In the genomic region with DNA sequence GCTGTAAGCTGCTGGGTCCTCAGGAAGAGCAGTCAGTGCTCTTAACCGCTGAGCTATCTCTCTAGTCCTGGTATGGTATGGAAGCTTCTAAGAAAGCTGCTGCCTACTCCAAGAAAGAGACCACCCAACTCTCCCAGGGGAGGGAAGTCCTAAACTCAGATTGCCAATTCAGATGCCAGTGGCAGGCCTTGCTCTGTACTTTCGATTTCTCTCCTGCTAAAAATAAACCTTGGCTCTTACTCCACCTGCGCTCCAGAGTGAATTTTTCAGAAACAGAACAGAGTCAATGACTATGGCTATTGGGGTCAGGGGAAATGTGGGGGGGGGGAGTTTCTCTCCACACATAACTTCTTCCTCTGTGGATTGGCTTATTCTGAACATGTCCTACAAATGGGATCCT, we compare ENCODE assay signal across 24 mouse cellular contexts. TPM values are rescaled to one million over a fixed set of nuclear protein-coding genes. Genes with fewer than 3 reads are reported as not detected.
DNase-seq lines count a peak whose midpoint lies in the region; ATAC-seq and TF ChIP-seq lines count a peak whose summit lies in the region.
"Had no signal": no experiment of that assay in that cellular context is flagged by ENCODE, and none has a peak within 500 bp of the region (broad histone marks: within the 10 kb centered on the region; RNA-seq: fewer than 3 reads in every experiment).

No protein-coding gene starts in this region.

- intact Hi-C loops in heart, adult 2 months (cut with DNase I) = no loop called here

- H3K79me2 ChIP-seq in heart, adult 2 months (replicated peaks; ENCODE audit: control insufficient read depth, insufficient read depth, low read length) = no peaks in the 10 kb centered on the region
- H3K79me2 ChIP-seq in liver, adult 2 months (ENCODE audit: control insufficient read depth, insufficient read depth, low read length) = no peaks in the 10 kb centered on the region

- H3K9me3 ChIP-seq in heart, embryonic 15.5 days (replicated peaks) = no peaks in the 10 kb centered on the region
- H3K9me3 ChIP-seq in liver, embryonic 12.5 days (replicated peaks) = no peaks in the 10 kb centered on the region
- H3K9me3 ChIP-seq: forebrain, embryonic 13.5 days; hindbrain, embryonic 13.5 days; kidney, embryonic 15.5 days had no signal

- peak overlapping the region; percentile 64 for H3K9ac ChIP-seq in heart, adult 2 months (ENCODE audit: low read depth, low read length)
- H3K9ac ChIP-seq in heart, embryonic 15.5 days = no peak overlapping the region
- 0 out of 2 replicates have a peak overlapping the region, but pooled peaks have one; percentile 37 for H3K9ac ChIP-seq in liver, adult 2 months (ENCODE audit: low read depth, low read length)
- H3K9ac ChIP-seq in liver, embryonic 12.5 days = no peak overlapping the region
- H3K9ac ChIP-seq: forebrain, embryonic 13.5 days; forebrain, postnatal 0 days; hindbrain, embryonic 13.5 days; kidney, embryonic 15.5 days had no signal

- H3K4me2 ChIP-seq in heart, embryonic 15.5 days = peak overlapping the region; percentile 34
- H3K4me2 ChIP-seq in liver, embryonic 12.5 days = no peak overlapping the region
- H3K4me2 ChIP-seq: forebrain, embryonic 13.5 days; hindbrain, embryonic 13.5 days; kidney, embryonic 15.5 days had no signal

- TF ChIP-seq POLR2A in heart, adult 2 months (IDR thresholded peaks at IDR 0.05; ENCODE audit: insufficient read depth, low read depth, low read length) = no peak
- TF ChIP-seq POLR2A in liver, adult 2 months (IDR thresholded peaks at IDR 0.05; ENCODE audit: extremely low read depth, insufficient read depth, low read length) = no peak

- no peaks in the 10 kb centered on the region for H3K27me3 ChIP-seq in heart, adult 2 months (ENCODE audit: control insufficient read depth, insufficient read depth, low read length)
- H3K27me3 ChIP-seq in heart, embryonic 15.5 days = no peaks in the 10 kb centered on the region
- no peaks in the 10 kb centered on the region for H3K27me3 ChIP-seq in liver, adult 2 months (ENCODE audit: control insufficient read depth, insufficient read depth, low read length)
- peaks cover 6% of the 10 kb centered on the region for H3K27me3 ChIP-seq in liver, embryonic 12.5 days (replicated peaks)
- H3K27me3 ChIP-seq: CH12.LX; forebrain, embryonic 13.5 days; hindbrain, embryonic 13.5 days; kidney, embryonic 15.5 days had no signal

- H3K36me3 ChIP-seq in heart, adult 2 months (ENCODE audit: control insufficient read depth, insufficient read depth, low read length) = peaks cover 12% of the 10 kb centered on the region
- peaks cover 13% of the 10 kb centered on the region for H3K36me3 ChIP-seq in heart, embryonic 15.5 days
- no peaks in the 10 kb centered on the region for H3K36me3 ChIP-seq in liver, adult 2 months (ENCODE audit: control insufficient read depth, insufficient read depth, low read length)
- peaks cover 12% of the 10 kb centered on the region for H3K36me3 ChIP-seq in liver, embryonic 12.5 days

- TF ChIP-seq EP300 in heart, adult 2 months (IDR thresholded peaks at IDR 0.05; ENCODE audit: insufficient read depth, low read depth, low read length) = no peak

- no peak for DNase-seq in heart, adult 2 months
- no peak for DNase-seq in heart, adult 8-10 months (ENCODE audit: low spot score)
- no peak for DNase-seq in heart, adult 9 months (ENCODE audit: low spot score in 2 of 2)
- peak; percentile 61 for DNase-seq in liver, adult 2 months (ENCODE audit: extremely low read depth, low read depth, low spot score)
- no peak for DNase-seq in spleen, postnatal 4 days (ENCODE audit: low spot score in 2 of 2)
- DNase-seq: adrenal gland, adult 2 months; adrenal gland, postnatal 25 days; cerebellum, adult 2 months; cerebellum, postnatal 10 days; forebrain, postnatal 0 days; gastrocnemius, postnatal 36 days; kidney, adult 18-20 months had no signal

- H3K4me3 ChIP-seq in heart, adult 2 months = no peak overlapping the region
- H3K4me3 ChIP-seq in heart, embryonic 15.5 days = no peak overlapping the region
- no peak overlapping the region for H3K4me3 ChIP-seq in liver, adult 2 months (ENCODE audit: insufficient read depth, low read depth, low read length)
- no peak overlapping the region for H3K4me3 ChIP-seq in liver, embryonic 12.5 days
- H3K4me3 ChIP-seq: embryonic facial prominence, embryonic 10.5 days; forebrain, embryonic 13.5 days; hindbrain, embryonic 13.5 days; kidney, embryonic 15.5 days had no signal

- no peak for TF ChIP-seq CTCF in heart, adult 2 months (IDR thresholded peaks at IDR 0.05)
- no peak for TF ChIP-seq CTCF in liver, adult 2 months (IDR thresholded peaks at IDR 0.05; ENCODE audit: low read depth, low read length)

- no peak for ATAC-seq in heart, embryonic 15.5 days (replicated peaks; ENCODE audit: insufficient number of reproducible peaks, insufficient read depth, low FRiP score, low read depth)
- ATAC-seq in liver, embryonic 12.5 days = no peak
- ATAC-seq: forebrain, embryonic 13.5 days; forebrain, postnatal 0 days; hindbrain, postnatal 0 days had no signal

- H3K27ac ChIP-seq in heart, adult 2 months = peak overlapping the region; percentile 88
- H3K27ac ChIP-seq in heart, embryonic 15.5 days = peak overlapping the region; percentile 74
- H3K27ac ChIP-seq in liver, adult 2 months (replicated peaks; ENCODE audit: insufficient read depth, low read depth, low read length) = peak overlapping the region; percentile 51; the same call in 1 of the 2 replicates
- no peak overlapping the region for H3K27ac ChIP-seq in liver, embryonic 12.5 days
- H3K27ac ChIP-seq: embryonic facial prominence, embryonic 10.5 days; forebrain, embryonic 13.5 days; hindbrain, embryonic 13.5 days; hindbrain, postnatal 0 days; kidney, embryonic 15.5 days had no signal

- 14% methylated on average over 3 of the region's 3 CpGs for WGBS in heart, adult 2 months
- WGBS in heart, embryonic 15.5 days = 33% methylated on average over 3 of the region's 3 CpGs
- WGBS in liver, adult 2 months = 40% methylated on average over 3 of the region's 3 CpGs
- 56% methylated on average over 3 of the region's 3 CpGs for WGBS in liver, embryonic 12.5 days (ENCODE audit: insufficient replicate concordance)

- peaks cover 15% of the 10 kb centered on the region for H3K4me1 ChIP-seq in heart, adult 2 months (ENCODE audit: control insufficient read depth, insufficient read depth, low read length)
- H3K4me1 ChIP-seq in heart, embryonic 15.5 days (replicated peaks) = peaks cover 15% of the 10 kb centered on the region
- peaks cover 6% of the 10 kb centered on the region for H3K4me1 ChIP-seq in liver, adult 2 months (ENCODE audit: control insufficient read depth, insufficient read depth, low read length)
- peaks cover 7% of the 10 kb centered on the region for H3K4me1 ChIP-seq in liver, embryonic 12.5 days
- H3K4me1 ChIP-seq: forebrain, embryonic 13.5 days; hindbrain, embryonic 13.5 days had no signal

RNA-seq across cellular contexts. Expression of gene Selenow, which starts 9.4 kb away (rescaled TPM):
- 100 to 1,000 TPM; 170 to 195 TPM for total RNA-seq in heart, adult 2 months (2021)
- polyA plus RNA-seq in heart, adult 2 months (2012; rRNA removed) = 312 and 325 TPM in 2 replicates
- 100 to 1,000 TPM; 183 to 219 (median 204) TPM for total RNA-seq in heart, adult 8-10 months (2022)
- polyA plus RNA-seq in heart, embryonic 15.5 days (2015; fragmentation: Nextera tagmentation; extraction: Ambion mirVana) = 644 and 688 TPM in 2 replicates
- 67.9 and 68.1 TPM in 2 replicates for total RNA-seq in liver, adult 2 months (2014; rRNA removed)
- polyA plus RNA-seq in liver, adult 2 months (2012; rRNA removed) = 250 and 292 TPM in 2 replicates
- 445 and 464 TPM in 2 replicates for polyA plus RNA-seq in liver, embryonic 12.5 days (2016; fragmentation: Nextera tagmentation; extraction: Ambion mirVana)

RNA-seq across cellular contexts. Expression of gene Nop53, which starts 14.2 kb away (rescaled TPM):
- 100 to 1,000 TPM; 117 to 143 TPM for total RNA-seq in heart, adult 2 months (2021)
- polyA plus RNA-seq in heart, adult 2 months (2012; rRNA removed) = 56.3 and 60.0 TPM in 2 replicates
- 100 to 1,000 TPM; 121 to 147 (median 136) TPM for total RNA-seq in heart, adult 8-10 months (2022)
- polyA plus RNA-seq in heart, embryonic 15.5 days (2015; fragmentation: Nextera tagmentation; extraction: Ambion mirVana) = 118 and 124 TPM in 2 replicates
- total RNA-seq in liver, adult 2 months (2014; rRNA removed) = 57.3 and 59.6 TPM in 2 replicates
- 65.2 and 69.5 TPM in 2 replicates for polyA plus RNA-seq in liver, adult 2 months (2012; rRNA removed)
- 130 and 143 TPM in 2 replicates for polyA plus RNA-seq in liver, embryonic 12.5 days (2016; fragmentation: Nextera tagmentation; extraction: Ambion mirVana)

RNA-seq across cellular contexts. Expression of gene Ehd2, which starts 35.7 kb away (rescaled TPM):
- 10 to 100 TPM; 76.8 to 91.3 TPM for total RNA-seq in heart, adult 2 months (2021)
- polyA plus RNA-seq in heart, adult 2 months (2012; rRNA removed) = 81.9 and 100 TPM in 2 replicates
- total RNA-seq in heart, adult 8-10 months (2022) = 10 to 100 TPM; 54.4 to 95.0 (median 82.9) TPM
- 62.8 TPM in 2 replicates for polyA plus RNA-seq in heart, embryonic 15.5 days (2015; fragmentation: Nextera tagmentation; extraction: Ambion mirVana)
- 1.0 and 1.4 TPM in 2 replicates for total RNA-seq in liver, adult 2 months (2014; rRNA removed)
- polyA plus RNA-seq in liver, adult 2 months (2012; rRNA removed) = 1.6 and 1.7 TPM in 2 replicates
- polyA plus RNA-seq in liver, embryonic 12.5 days (2016; fragmentation: Nextera tagmentation; extraction: Ambion mirVana) = 6.5 and 7.8 TPM in 2 replicates

RNA-seq across cellular contexts. Expression of gene Crxos, which starts 49.2 kb away (rescaled TPM):
- not detected for total RNA-seq in heart, adult 2 months (2021)
- not detected in 2 replicates for polyA plus RNA-seq in heart, adult 2 months (2012; rRNA removed)
- not detected for total RNA-seq in heart, adult 8-10 months (2022)
- polyA plus RNA-seq in heart, embryonic 15.5 days (2015; fragmentation: Nextera tagmentation; extraction: Ambion mirVana) = not detected in 2 replicates
- total RNA-seq in liver, adult 2 months (2014; rRNA removed) = not detected in 2 replicates
- polyA plus RNA-seq in liver, adult 2 months (2012; rRNA removed) = not detected in 2 replicates
- polyA plus RNA-seq in liver, embryonic 12.5 days (2016; fragmentation: Nextera tagmentation; extraction: Ambion mirVana) = not detected in 2 replicates
- total RNA-seq: adrenal gland, adult 2 months; adrenal gland, postnatal 25 days; forebrain, postnatal 0 days; gastrocnemius, adult 8-10 months; gastrocnemius, postnatal 36 days; heart, adult 18-20 months; hindbrain, postnatal 0 days had no signal
- polyA plus RNA-seq: cerebellum, adult 2 months; embryonic facial prominence, embryonic 10.5 days; embryonic facial prominence, embryonic 14.5 days; forebrain, embryonic 13.5 days; forebrain, postnatal 0 days; hindbrain, embryonic 13.5 days; intestine, embryonic 14.5 days; kidney, embryonic 15.5 days had no signal

RNA-seq across cellular contexts. Expression of gene Crx, which starts 51.9 kb away (rescaled TPM):
- total RNA-seq in heart, adult 2 months (2021) = not detected
- not detected in 2 replicates for polyA plus RNA-seq in heart, adult 2 months (2012; rRNA removed)
- total RNA-seq in heart, adult 8-10 months (2022) = not detected
- polyA plus RNA-seq in heart, embryonic 15.5 days (2015; fragmentation: Nextera tagmentation; extraction: Ambion mirVana) = not detected in 2 replicates
- total RNA-seq in liver, adult 2 months (2014; rRNA removed) = not detected in 2 replicates
- polyA plus RNA-seq in liver, adult 2 months (2012; rRNA removed) = not detected in 2 replicates
- polyA plus RNA-seq in liver, embryonic 12.5 days (2016; fragmentation: Nextera tagmentation; extraction: Ambion mirVana) = not detected in 2 replicates
- total RNA-seq: adrenal gland, adult 2 months; adrenal gland, postnatal 25 days; CH12.LX; gastrocnemius, adult 8-10 months; gastrocnemius, postnatal 36 days; heart, adult 18-20 months; hindbrain, postnatal 0 days had no signal
- polyA plus RNA-seq: adrenal gland, adult 2 months; cerebellum, adult 2 months; embryonic facial prominence, embryonic 14.5 days; forebrain, embryonic 13.5 days; hindbrain, embryonic 13.5 days; hindbrain, postnatal 0 days; intestine, embryonic 14.5 days; kidney, embryonic 15.5 days had no signal

Comparison
In these comparisons a context has a peak if more than half of its experiments do, and no peak if none do; other contexts are left out.
1. H3K9ac ChIP-seq: peak in heart, adult 2 months (single experiment) and liver, adult 2 months (single experiment); none in heart, embryonic 15.5 days (single experiment) and liver, embryonic 12.5 days (single experiment).